In the genomic region with DNA sequence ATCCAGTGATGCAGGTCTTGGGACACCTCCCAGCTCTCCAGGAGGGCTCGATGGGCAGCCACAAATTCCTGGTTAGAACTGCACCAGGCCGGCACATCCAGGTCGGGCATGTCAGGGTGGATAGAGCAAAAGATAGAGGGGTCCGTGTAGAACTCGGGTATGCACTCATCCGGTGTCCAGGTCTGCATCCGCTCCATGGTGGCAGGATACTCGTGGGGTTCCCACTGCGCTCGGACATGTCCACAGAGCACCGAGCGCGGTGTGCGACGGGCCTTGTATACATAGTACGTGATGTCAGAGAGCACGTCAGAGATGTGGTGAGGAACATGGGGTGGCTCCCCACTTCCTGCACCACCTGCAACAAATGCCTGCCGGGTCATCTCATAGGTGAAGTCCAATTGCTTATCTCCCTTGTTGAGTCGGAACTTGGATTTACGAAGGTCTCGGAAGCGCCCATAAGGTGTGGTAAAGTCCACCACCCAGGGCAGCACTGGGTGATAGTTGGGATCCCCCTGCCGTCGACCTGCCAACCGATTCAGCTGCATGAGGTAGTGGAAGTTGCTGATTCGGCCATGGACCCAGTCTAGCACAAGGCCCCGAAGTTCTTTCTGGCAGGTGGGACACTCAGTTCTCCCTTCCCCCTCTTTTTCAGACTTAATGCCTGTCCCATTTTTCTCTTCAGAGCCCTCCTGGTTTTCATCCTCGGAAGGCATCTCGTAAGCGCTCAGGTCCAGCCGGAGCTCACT, we compare ENCODE assay signal across 10 mouse cellular contexts. TPM values are rescaled to one million over a fixed set of nuclear protein-coding genes. Genes with fewer than 3 reads are reported as not detected.
A peak's percentile ranks its signal among the peaks of the same experiment; 100 is the strongest.
DNase-seq lines count a peak whose midpoint lies in the region; ATAC-seq and TF ChIP-seq lines count a peak whose summit lies in the region.
"Had no signal": no experiment of that assay in that cellular context is flagged by ENCODE, and none has a peak within 500 bp of the region (broad histone marks: within the 10 kb centered on the region; RNA-seq: fewer than 3 reads in every experiment).

No protein-coding gene starts in this region.

- no peak for DNase-seq in kidney, adult 2 months
- DNase-seq in kidney, adult 11 months: no peak
- DNase-seq in thymus, postnatal 14 days: no peak
- DNase-seq in layer of hippocampus, postnatal 25 days (ENCODE audit: extremely low spot score in 1 of 2, low spot score in 1 of 2): no peak
- DNase-seq: layer of hippocampus, postnatal 36 days had no signal

- H3K4me3 ChIP-seq in kidney, adult 2 months (ENCODE audit: insufficient read depth, low read depth, low read length): 0 out of 2 replicates have a peak overlapping the region, but pooled peaks have one; percentile 75
- peak overlapping the region; percentile 75; the same call in 1 of the 2 replicates for H3K4me3 ChIP-seq in cortical plate, adult 2 months (ENCODE audit: insufficient read depth, low read length)
- no peak overlapping the region; the same call in 1 of the 2 replicates for H3K4me3 ChIP-seq in hindbrain, embryonic 15.5 days
- H3K4me3 ChIP-seq in macrophage (ENCODE audit: inconsistent target): peak overlapping the region; percentile 73

- no peak for ATAC-seq in hindbrain, embryonic 15.5 days (ENCODE audit: low FRiP score, low read depth)

- H3K4me2 ChIP-seq in hindbrain, embryonic 15.5 days: peak overlapping the region; percentile 100; the same call in 1 of the 2 replicates

- H3K79me2 ChIP-seq in macrophage (ENCODE audit: inconsistent target): peaks cover 65% of the 10 kb centered on the region

- no peak for TF ChIP-seq CTCF in kidney, adult 2 months (conservative IDR thresholded peaks at IDR 0.05; ENCODE audit: insufficient read depth, insufficient read length, low read depth, low read length)
- TF ChIP-seq CTCF in cortical plate, adult 2 months (IDR thresholded peaks at IDR 0.05; ENCODE audit: extremely low read depth, insufficient read depth, low read length): no peak

- H3K27ac ChIP-seq in kidney, adult 2 months (ENCODE audit: insufficient read depth, low read depth, low read length): no peak overlapping the region
- no peak overlapping the region for H3K27ac ChIP-seq in cortical plate, adult 2 months (ENCODE audit: insufficient read depth, low read length)
- no peak overlapping the region for H3K27ac ChIP-seq in hindbrain, embryonic 15.5 days (replicated peaks)
- H3K27ac ChIP-seq in macrophage: no peak overlapping the region

- no peaks in the 10 kb centered on the region; the same call in none of the 2 replicates for H3K36me3 ChIP-seq in kidney, adult 2 months (ENCODE audit: control insufficient read depth, insufficient read depth, low read length)
- peaks cover 15% of the 10 kb centered on the region for H3K36me3 ChIP-seq in hindbrain, embryonic 15.5 days
- H3K36me3 ChIP-seq in macrophage (ENCODE audit: inconsistent target): peaks cover 42% of the 10 kb centered on the region

- no peaks in the 10 kb centered on the region for H3K9me3 ChIP-seq in hindbrain, embryonic 15.5 days

- no peak for TF ChIP-seq POLR2A in kidney, adult 2 months (IDR thresholded peaks at IDR 0.05; ENCODE audit: low read depth, low read length)
- no peak for TF ChIP-seq POLR2A in cortical plate, adult 2 months (IDR thresholded peaks at IDR 0.05; ENCODE audit: extremely low read depth, insufficient read depth, low read length)

- H3K4me1 ChIP-seq in kidney, adult 2 months (ENCODE audit: control insufficient read depth, insufficient read depth, low read length): peaks cover 14% of the 10 kb centered on the region
- H3K4me1 ChIP-seq in cortical plate, adult 2 months (ENCODE audit: control insufficient read depth, insufficient read depth, low read length): peaks cover 11% of the 10 kb centered on the region
- peaks cover 31% of the 10 kb centered on the region for H3K4me1 ChIP-seq in hindbrain, embryonic 15.5 days (replicated peaks)

- H3K9ac ChIP-seq in hindbrain, embryonic 15.5 days: no peak overlapping the region

- H3K27me3 ChIP-seq in kidney, adult 2 months (replicated peaks; ENCODE audit: control insufficient read depth, insufficient read depth, low read length): no peaks in the 10 kb centered on the region
- H3K27me3 ChIP-seq in hindbrain, embryonic 15.5 days: no peaks in the 10 kb centered on the region

- 91% methylated on average over 31 of the region's 31 CpGs for WGBS in kidney, adult 2 months
- 95% methylated on average over 31 of the region's 31 CpGs for WGBS in hindbrain, embryonic 15.5 days
- 95% methylated on average over 24 of the region's 31 CpGs for WGBS in macrophage (ENCODE audit: missing documents)

RNA-seq across cellular contexts. Expression of gene Wdr81, which starts 1.5 kb away (rescaled TPM):
- 17.7 and 21.0 TPM in 2 replicates for polyA plus RNA-seq in kidney, adult 2 months (2012; rRNA removed)
- 12.8 and 14.1 TPM in 2 replicates for polyA plus RNA-seq in cortical plate, adult 2 months (2012; rRNA removed)
- 7.6 and 7.9 TPM in 2 replicates for polyA plus RNA-seq in hindbrain, embryonic 15.5 days (2015; fragmentation: Nextera tagmentation; extraction: Ambion mirVana)
- 100 to 1,000 TPM in 11 of 26 experiments, 10 to 100 TPM in 15; 43.1 to 170 (median 98.5) TPM for total RNA-seq in macrophage (2018; cell fraction: chromatin; rRNA removed)
- total RNA-seq in macrophage (2018; cell fraction: cytosol; rRNA removed): 10 to 100 TPM; 25.1 to 84.8 (median 54.5) TPM
- total RNA-seq in macrophage (2018; cell fraction: nucleus; rRNA removed): 100 to 1,000 TPM in 9 of 26 experiments, 10 to 100 TPM in 17; 49.0 to 151 (median 92.0) TPM
- 45.8 to 53.6 TPM (median 49.5 TPM) in 3 replicates for polyA plus RNA-seq in macrophage (2018)
- total RNA-seq in layer of hippocampus, postnatal 25 days (2021): 10 to 100 TPM; 21.9 to 22.7 TPM

RNA-seq across cellular contexts. Expression of gene Tlcd2, which starts 8.5 kb away (rescaled TPM):
- polyA plus RNA-seq in kidney, adult 2 months (2012; rRNA removed): 14.2 and 14.6 TPM in 2 replicates
- polyA plus RNA-seq in cortical plate, adult 2 months (2012; rRNA removed): 0.89 and 1.3 TPM in 2 replicates
- polyA plus RNA-seq in hindbrain, embryonic 15.5 days (2015; fragmentation: Nextera tagmentation; extraction: Ambion mirVana): 2.8 and 3.1 TPM in 2 replicates
- total RNA-seq in macrophage (2018; cell fraction: chromatin; rRNA removed): 1 to 10 TPM in 25 of 26 experiments, not detected in 1; 1.7 to 8.3 (median 3.3) TPM
- 1 to 10 TPM; 3.2 to 6.1 (median 4.6) TPM for total RNA-seq in macrophage (2018; cell fraction: cytosol; rRNA removed)
- 1 to 10 TPM; 1.2 to 8.2 (median 4.0) TPM for total RNA-seq in macrophage (2018; cell fraction: nucleus; rRNA removed)
- polyA plus RNA-seq in macrophage (2018): 2.5 to 4.9 TPM (median 4.5 TPM) in 3 replicates
- under 1 TPM; 0.59 to 0.87 TPM for total RNA-seq in layer of hippocampus, postnatal 25 days (2021)

RNA-seq across cellular contexts. Expression of gene Serpinf2, which starts 13.6 kb away (rescaled TPM):
- polyA plus RNA-seq in kidney, adult 2 months (2012; rRNA removed): 126 and 141 TPM in 2 replicates
- polyA plus RNA-seq in cortical plate, adult 2 months (2012; rRNA removed): 0.15 and 0.26 TPM in 2 replicates
- 0.26 TPM in 1 of 2 replicates, not detected in the other for polyA plus RNA-seq in hindbrain, embryonic 15.5 days (2015; fragmentation: Nextera tagmentation; extraction: Ambion mirVana)
- total RNA-seq in macrophage (2018; cell fraction: chromatin; rRNA removed): 1 to 10 TPM in 8 of 26 experiments, under 1 TPM in 11, not detected in 7; 0.25 to 3.9 (median 0.73) TPM
- under 1 TPM in 3 of 26 experiments, not detected in 23; 0.04 to 0.10 (median 0.06) TPM for total RNA-seq in macrophage (2018; cell fraction: cytosol; rRNA removed)
- 1 to 10 TPM in 6 of 26 experiments, under 1 TPM in 15, not detected in 5; 0.28 to 3.3 (median 0.59) TPM for total RNA-seq in macrophage (2018; cell fraction: nucleus; rRNA removed)
- polyA plus RNA-seq in macrophage (2018): 0.11 TPM in 1 of 3 replicates, not detected in the others
- total RNA-seq in layer of hippocampus, postnatal 25 days (2021): under 1 TPM; 0.39 to 0.59 TPM
- polyA plus RNA-seq: heart, postnatal 0 days had no signal

RNA-seq across cellular contexts. Expression of gene Serpinf1, which starts 30.5 kb away (rescaled TPM):
- 17.2 and 29.9 TPM in 2 replicates for polyA plus RNA-seq in kidney, adult 2 months (2012; rRNA removed)
- 13.7 and 15.9 TPM in 2 replicates for polyA plus RNA-seq in cortical plate, adult 2 months (2012; rRNA removed)
- 42.6 and 44.6 TPM in 2 replicates for polyA plus RNA-seq in hindbrain, embryonic 15.5 days (2015; fragmentation: Nextera tagmentation; extraction: Ambion mirVana)
- total RNA-seq in macrophage (2018; cell fraction: chromatin; rRNA removed): 10 to 100 TPM in 1 of 26 experiments, 1 to 10 TPM in 3, under 1 TPM in 3, not detected in 19; 0.40 to 90.9 (median 1.5) TPM
- total RNA-seq in macrophage (2018; cell fraction: cytosol; rRNA removed): 1 to 10 TPM in 3 of 26 experiments, under 1 TPM in 20, not detected in 3; 0.15 to 1.2 (median 0.42) TPM
- 10 to 100 TPM in 1 of 26 experiments, 1 to 10 TPM in 3, under 1 TPM in 1, not detected in 21; 0.80 to 16.4 (median 2.2) TPM for total RNA-seq in macrophage (2018; cell fraction: nucleus; rRNA removed)
- polyA plus RNA-seq in macrophage (2018): 0.86 to 1.0 TPM in 2 of 3 replicates, not detected in the other
- 10 to 100 TPM; 16.0 to 16.8 TPM for total RNA-seq in layer of hippocampus, postnatal 25 days (2021)
- total RNA-seq: neutrophil, adult 5-6 weeks had no signal

RNA-seq across cellular contexts. Expression of gene Prpf8, which starts 33.6 kb away (rescaled TPM):
- 88.0 and 92.7 TPM in 2 replicates for polyA plus RNA-seq in kidney, adult 2 months (2012; rRNA removed)
- 88.8 and 89.2 TPM in 2 replicates for polyA plus RNA-seq in cortical plate, adult 2 months (2012; rRNA removed)
- 51.2 and 54.6 TPM in 2 replicates for polyA plus RNA-seq in hindbrain, embryonic 15.5 days (2015; fragmentation: Nextera tagmentation; extraction: Ambion mirVana)
- 10 to 100 TPM; 28.3 to 79.8 (median 59.2) TPM for total RNA-seq in macrophage (2018; cell fraction: chromatin; rRNA removed)
- 10 to 100 TPM; 46.5 to 98.0 (median 75.5) TPM for total RNA-seq in macrophage (2018; cell fraction: cytosol; rRNA removed)
- total RNA-seq in macrophage (2018; cell fraction: nucleus; rRNA removed): 100 to 1,000 TPM in 4 of 26 experiments, 10 to 100 TPM in 22; 41.5 to 126 (median 76.1) TPM
- polyA plus RNA-seq in macrophage (2018): 72.5 to 92.1 TPM (median 86.0 TPM) in 3 replicates
- 100 to 1,000 TPM; 125 to 129 TPM for total RNA-seq in layer of hippocampus, postnatal 25 days (2021)

Comparison
In these comparisons a context has a peak if more than half of its experiments do, and no peak if none do; other contexts are left out.
1. RNA of gene Serpinf2, which starts 13.6 kb away (polyA plus RNA-seq): 126 to 141 TPM in kidney, adult 2 months; 0.26 TPM in hindbrain, embryonic 15.5 days, 0.15 to 0.26 TPM in cortical plate, adult 2 months and 0.11 TPM in macrophage; every median in the first group is over 100 times any median in the second.